Mouse (Mus musculus) Patski (cell line): ENCODE results near the gene Apol9a. TPM values are rescaled to one million over a fixed set of nuclear protein-coding genes. Genes with fewer than 3 reads are reported as not detected.

Experiments used
- ATAC-seq: fragments of 100-300 bp; one replicate; pipeline ENCODE4 v1.8.0; 2021
- CTCF ChIA-PET: fragments of 350-600 bp; sonication (Branson Sonifier 250); formaldehyde crosslinking; loops from one replicate; lab custom pipeline; 2022; ENCODE audit warnings: inconsistent platforms; lab: Charles Lee
- POLR2A ChIA-PET: fragments of 350-600 bp; sonication (Branson Sonifier 250); formaldehyde crosslinking; loops from one replicate; lab custom pipeline; 2022; ENCODE audit warnings: antibody characterized with exemption, inconsistent platforms; lab: Charles Lee
- DNase-seq: peaks from one replicate; pipeline ENCODE4 v3.0.0-alpha.2; 2011; ENCODE audit warnings: low read depth, low spot score
- H3K27me3 ChIP-seq: fragments of 371-371 bp; one replicate; pipeline ENCODE4 v1.5.1; 2021
- CTCF ChIP-seq: fragments of 100-300 bp; IDR thresholded peaks from one replicate; pipeline ENCODE4 v1.5.1; 2021
- in situ Hi-C: fragments of 300-500 bp; cut with MboI; formaldehyde crosslinking; loops from 3 replicates; pipeline ENCODE4 v1.11.1; 2018; ENCODE audit warnings: low pct_unique_long_range_greater_than_20kb, mixed read lengths
- polyA plus RNA-seq: library from polyadenylated mRNA; unstranded; gene quantifications from one replicate; pipeline ENCODE4 v1.2.3, GENCODE M21; 2021

Apol9a gene
- polyA plus RNA-seq, 1 experiment from 2014 or later = 0.12 TPM

DNA sequence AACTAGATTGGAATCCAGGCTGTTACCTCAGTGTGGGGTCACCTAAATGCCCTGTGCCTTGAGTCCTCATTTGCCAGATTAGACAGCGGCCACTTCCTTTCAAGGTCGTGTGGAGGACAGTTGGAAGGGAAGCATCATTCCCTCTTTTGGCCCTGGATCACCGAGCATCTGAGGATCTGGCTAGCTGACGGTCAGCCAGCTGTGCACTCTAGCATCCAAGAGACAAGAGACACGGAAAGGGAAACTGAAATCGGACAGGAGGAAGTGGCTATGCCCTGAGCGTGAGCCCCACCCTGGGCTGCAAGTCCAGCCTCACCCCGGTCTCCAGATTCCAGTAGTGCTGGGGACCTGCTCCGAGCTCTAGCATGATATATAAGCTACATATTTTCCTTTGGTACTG, 51.4 kb downstream of the Apol9a start:
- in situ Hi-C loops = loop anchor here (5.0 kb wide), 1 partner anchor 132 kb away; no protein-coding TSS in a partner anchor
- ChIA-PET CTCF (interaction anchor here (1.0 to 3.9 kb wide), 12 partner anchors 23 to 401 kb away, joined by 3 to 27 read pairs (median 4); partner anchors contain the start of gene Rbfox2), POLR2A (interaction anchor here (0.7 kb wide), 1 partner anchor 384 kb away, joined by 3 read pairs; no protein-coding TSS in a partner anchor)
- DNase-seq (no peak), ATAC-seq (no peak)
- no peaks in the 10 kb centered on the region for H3K27me3 ChIP-seq
- TF ChIP-seq CTCF = no peak

- H3K27me3 ChIP-seq = no peaks in the 10 kb centered on the region
- in situ Hi-C loops = loop anchor here (5.0 kb wide), 1 partner anchor 132 kb away; no protein-coding TSS in a partner anchor
- ChIA-PET CTCF (interaction anchor here (0.6 to 3.9 kb wide), 21 partner anchors 8 to 401 kb away, joined by 3 to 27 read pairs (median 3); partner anchors contain the start of gene Rbfox2), POLR2A (interaction anchor here (0.7 kb wide), 1 partner anchor 384 kb away, joined by 3 read pairs; no protein-coding TSS in a partner anchor)
- DNase-seq (no peak), ATAC-seq (no peak)
- no peak for TF ChIP-seq CTCF
Observed at GRCm38 (mm10) chr15:77359084-77359483, 51.9 kb downstream of the Apol9a start.

DNA sequence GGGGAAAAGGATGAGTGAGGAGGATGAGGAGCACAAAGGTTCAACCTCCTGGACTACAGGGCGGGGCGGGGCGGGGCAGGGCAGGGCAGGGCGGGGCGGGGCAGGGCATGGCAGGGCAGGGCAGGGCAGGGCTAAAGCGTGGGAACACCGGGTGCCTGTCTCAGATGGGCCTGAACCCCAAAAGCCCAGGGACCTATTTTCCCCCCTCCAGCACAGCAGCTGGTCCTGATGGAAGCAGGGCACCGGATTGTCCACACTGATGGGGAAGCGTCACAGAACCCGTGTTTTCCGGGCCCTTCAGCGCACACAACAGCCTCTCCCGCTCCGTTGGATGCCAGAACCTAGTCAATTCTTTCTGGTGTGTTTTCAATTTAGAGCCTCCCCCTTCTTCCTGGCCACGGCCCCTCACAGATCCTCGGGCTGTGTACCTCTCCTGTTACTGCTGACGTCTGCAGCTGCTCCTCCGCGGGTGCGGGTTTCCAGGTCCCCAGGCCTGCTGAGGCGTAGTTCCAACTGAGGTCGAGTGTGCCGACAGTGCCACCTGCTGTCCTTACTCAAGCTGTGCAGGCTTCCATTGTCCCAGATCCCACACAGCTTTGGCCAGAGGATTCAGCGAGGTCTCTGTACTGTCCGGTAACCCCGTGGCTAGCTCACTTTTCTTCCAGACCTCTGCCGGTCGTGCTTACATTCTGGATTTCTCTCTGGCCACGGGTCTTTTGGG, 52.5 kb downstream of the Apol9a start:
- peak; percentile 98 for TF ChIP-seq CTCF
- DNase-seq = no peak
- ChIA-PET POLR2A (interaction anchor here (0.6 to 1.2 kb wide), 2 partner anchors 52 to 761 kb away, joined by 3 read pairs; no protein-coding TSS in a partner anchor), CTCF (interaction anchor here (0.6 to 3.9 kb wide), 24 partner anchors 8 to 400 kb away, joined by 3 to 27 read pairs (median 3); partner anchors contain the start of gene Rbfox2)
- H3K27me3 ChIP-seq = no peaks in the 10 kb centered on the region
- in situ Hi-C loops = loop anchor here (5.0 kb wide), 1 partner anchor 131 kb away; no protein-coding TSS in a partner anchor
- peak; percentile 72 for ATAC-seq

DNA sequence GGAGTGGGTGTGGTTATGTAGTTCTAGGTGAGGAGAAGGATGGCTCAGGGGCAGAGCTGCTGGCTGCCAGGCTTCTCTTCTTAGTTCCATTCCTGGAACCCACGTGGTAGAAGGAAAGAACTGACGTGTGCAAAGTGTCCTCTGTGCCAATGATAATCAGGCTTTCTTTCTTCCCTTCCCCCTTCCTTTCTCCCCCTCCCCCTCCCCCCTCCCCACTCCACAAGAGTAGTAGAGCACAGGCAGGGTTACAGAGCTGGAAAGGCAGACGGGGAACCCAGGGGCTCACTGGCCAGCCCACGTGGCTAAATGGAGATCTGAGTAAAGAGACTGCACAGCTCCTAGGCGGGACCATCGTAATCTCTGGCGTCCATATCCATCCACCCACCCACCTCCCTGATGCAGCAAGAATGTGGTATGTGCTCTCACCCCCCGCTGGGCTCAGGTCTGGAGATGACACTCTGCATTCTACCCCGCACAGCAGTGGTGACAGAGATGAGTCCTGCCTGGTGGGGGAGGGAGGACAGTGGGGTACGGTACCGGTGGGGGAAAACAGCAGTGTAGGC, 54.6 kb downstream of the Apol9a start:
- in situ Hi-C loops = loop anchor here (5.0 kb wide), 1 partner anchor 129 kb away; no protein-coding TSS in a partner anchor
- ChIA-PET POLR2A (interaction anchor here (0.7 to 1.0 kb wide), 2 partner anchors 31 to 777 kb away, joined by 3 to 4 read pairs; no protein-coding TSS in a partner anchor), CTCF (interaction anchor here (1.9 to 3.9 kb wide), 2 partner anchors 12 to 132 kb away, joined by 7 to 27 read pairs; no protein-coding TSS in a partner anchor)
- TF ChIP-seq CTCF = no peak
- DNase-seq (no peak), ATAC-seq (no peak)
- no peaks in the 10 kb centered on the region for H3K27me3 ChIP-seq

DNA sequence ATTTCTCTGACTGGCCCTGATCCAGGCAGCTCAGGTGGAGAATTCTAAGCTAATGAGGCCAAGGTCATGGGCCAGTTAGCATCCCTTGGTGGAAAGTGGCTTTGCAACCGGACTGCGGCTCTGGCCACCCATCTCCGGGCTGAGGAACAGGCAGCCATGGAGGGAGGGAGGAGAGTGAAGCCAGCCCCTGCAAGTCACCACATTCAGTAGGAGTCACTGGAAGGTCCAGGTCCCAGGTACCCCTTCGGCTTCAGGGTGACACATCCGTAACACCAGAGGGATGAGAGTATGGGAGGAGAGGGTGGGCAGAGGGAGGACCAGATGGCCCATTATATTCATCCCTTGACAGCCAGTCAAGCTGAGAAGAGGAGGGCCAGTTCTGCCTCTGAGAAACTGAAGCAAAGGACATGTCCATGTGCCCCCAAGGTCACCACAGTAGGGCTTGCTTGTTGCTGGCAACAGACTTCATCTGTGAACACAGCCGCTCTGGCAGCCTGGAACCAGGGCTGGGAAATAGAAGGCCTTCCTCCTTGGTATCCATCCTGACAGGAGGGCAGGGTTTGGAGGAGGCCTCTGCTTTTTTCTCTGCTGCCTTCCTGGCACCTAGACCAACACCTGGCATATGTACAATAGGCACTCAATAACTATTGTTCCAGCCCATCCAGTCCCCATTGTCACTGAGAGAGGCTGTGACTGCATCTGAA, 55.9 kb downstream of the Apol9a start:
- TF ChIP-seq CTCF = no peak
- DNase-seq (no peak), ATAC-seq (no peak)
- peaks cover 2% of the 10 kb centered on the region for H3K27me3 ChIP-seq
- ChIA-PET CTCF (interaction anchor here (1.0 to 1.9 kb wide), 3 partner anchors 13 to 129 kb away, joined by 3 to 7 read pairs (median 4); no protein-coding TSS in a partner anchor), POLR2A (no interaction called here)
- in situ Hi-C loops = loop anchor here (5.0 kb wide), 1 partner anchor 128 kb away; no protein-coding TSS in a partner anchor

DNA sequence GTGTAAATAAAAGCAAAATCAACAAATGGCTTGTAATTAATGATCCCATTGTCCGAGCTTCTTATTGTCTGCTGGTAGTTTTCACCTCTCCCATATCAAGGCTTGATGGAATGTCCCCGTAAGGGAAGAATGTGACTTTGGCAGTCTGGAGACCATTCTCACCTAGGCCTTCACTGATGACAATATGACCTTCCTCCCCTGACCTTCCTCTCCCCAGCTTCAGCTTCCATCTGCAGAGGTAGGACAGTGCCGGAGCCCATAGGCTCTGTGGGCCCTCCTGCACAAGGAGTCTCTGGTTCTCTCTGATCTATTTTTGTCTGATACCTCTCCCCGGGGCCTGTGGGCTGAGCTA, 56.5 kb downstream of the Apol9a start:
- no peak for DNase-seq
- peaks cover 6% of the 10 kb centered on the region for H3K27me3 ChIP-seq
- TF ChIP-seq CTCF = no peak
- ChIA-PET CTCF (interaction anchor here (1.0 to 1.9 kb wide), 3 partner anchors 13 to 129 kb away, joined by 3 to 7 read pairs (median 4); no protein-coding TSS in a partner anchor), POLR2A (no interaction called here)
- in situ Hi-C loops = no loop called here
- no peak for ATAC-seq

Other genes starting within 250 kb of the Apol9a start
- 53.2 TPM for gene Rbfox2, start 104.1 kb downstream of the Apol9a start, polyA plus RNA-seq
- gene Apol7a, start 12.0 kb downstream of the Apol9a start, polyA plus RNA-seq = not detected
- gene Apol7b, start 36.4 kb upstream of the Apol9a start, polyA plus RNA-seq = not detected
- gene Apol10a, start 65.9 kb upstream of the Apol9a start, polyA plus RNA-seq = not detected
- gene Apol11a, start 97.1 kb upstream of the Apol9a start, polyA plus RNA-seq = 0.06 TPM
- not detected for gene Apol7c, start 122.2 kb upstream of the Apol9a start, polyA plus RNA-seq
- gene 1700025B11Rik, start 150.8 kb upstream of the Apol9a start, polyA plus RNA-seq = not detected
- 0.62 TPM for gene Apol10b, start 185.0 kb upstream of the Apol9a start, polyA plus RNA-seq
- not detected for gene Gm36245, start 188.1 kb upstream of the Apol9a start, polyA plus RNA-seq
- gene Apol11b, start 232.2 kb upstream of the Apol9a start, polyA plus RNA-seq = not detected